ENCODE assay signal across 8 mouse cellular contexts in the genomic region with DNA sequence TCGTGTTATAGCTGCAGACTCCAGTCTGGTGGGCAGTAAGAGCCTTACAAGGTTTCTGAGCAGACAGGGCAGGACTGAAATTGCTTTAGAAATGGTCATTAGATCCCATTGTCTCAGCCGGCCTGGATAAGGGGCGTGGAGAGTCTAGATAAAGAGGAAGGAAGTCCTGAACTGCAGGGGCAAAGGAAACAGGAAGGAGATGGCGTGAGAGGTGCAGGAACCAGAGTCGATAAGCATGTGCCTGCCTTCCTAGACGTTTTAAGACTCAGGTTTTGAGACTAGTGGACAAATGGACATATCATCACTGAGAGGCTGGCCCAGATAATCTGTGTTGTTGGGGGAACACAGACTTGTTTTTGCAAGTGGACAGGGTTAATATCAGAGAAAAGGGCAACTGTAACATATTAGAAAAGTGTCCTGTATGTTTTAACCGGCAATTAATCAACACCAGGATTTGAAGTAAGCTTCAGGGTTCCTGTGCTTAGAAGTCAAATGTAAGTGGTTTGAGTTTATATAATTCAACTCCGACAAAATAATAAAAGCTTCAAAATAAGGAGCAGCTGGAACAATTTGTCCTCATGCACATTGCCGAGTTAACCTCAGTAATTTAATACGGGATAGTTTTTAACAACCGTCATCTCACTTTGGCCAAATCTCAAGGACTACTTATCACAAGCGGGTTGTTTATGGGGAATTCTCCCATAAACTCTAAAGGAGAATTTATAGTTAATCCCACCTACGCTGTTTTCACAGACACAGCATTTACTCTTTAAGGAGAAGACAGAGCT.
A peak's percentile ranks its signal among the peaks of the same experiment; 100 is the strongest.
DNase-seq lines count a peak whose midpoint lies in the region; ATAC-seq and TF ChIP-seq lines count a peak whose summit lies in the region.

No protein-coding gene starts in this region.

- no peak overlapping the region; the same call in 1 of the 2 replicates for H3K27ac ChIP-seq in ES-E14 (ENCODE audit: insufficient read depth, low read depth, low read length, poor library complexity, severe bottlenecking)
- peak overlapping the region; percentile 87 for H3K27ac ChIP-seq in kidney, embryonic 15.5 days
- peak overlapping the region; percentile 85 for H3K27ac ChIP-seq in lung, postnatal 0 days (ENCODE audit: low read length)

- no peak overlapping the region for H3K9ac ChIP-seq in ES-E14 (ENCODE audit: insufficient read depth, low read depth, low read length, poor library complexity, severe bottlenecking)
- no peak overlapping the region for H3K9ac ChIP-seq in kidney, embryonic 15.5 days
- H3K9ac ChIP-seq in lung, postnatal 0 days (replicated peaks; ENCODE audit: low read depth), result no peak overlapping the region

- ATAC-seq in granulocyte monocyte progenitor cell, adult 5-6 weeks (replicated peaks; ENCODE audit: poor library complexity, severe bottlenecking), result peak; percentile 96
- ATAC-seq in kidney, embryonic 15.5 days (replicated peaks; ENCODE audit: low FRiP score), result peak; percentile 74
- ATAC-seq in lung, postnatal 0 days, result peak; percentile 73

- peak; percentile 90 for TF ChIP-seq EP300 in lung, postnatal 0 days (IDR thresholded peaks at IDR 0.05)

- no peaks in the 10 kb centered on the region for H3K9me3 ChIP-seq in ES-E14 (ENCODE audit: control insufficient read depth, insufficient read depth, low read depth, low read length)
- H3K9me3 ChIP-seq in kidney, embryonic 15.5 days (replicated peaks), result no peaks in the 10 kb centered on the region
- no peaks in the 10 kb centered on the region for H3K9me3 ChIP-seq in lung, postnatal 0 days (ENCODE audit: low read length)

- H3K4me2 ChIP-seq in kidney, embryonic 15.5 days, result peak overlapping the region; percentile 46
- H3K4me2 ChIP-seq in lung, postnatal 0 days (replicated peaks; ENCODE audit: low read depth, low read length), result no peak overlapping the region; the same call in 1 of the 2 replicates

- 17% methylated on average over 13 of the region's 13 CpGs for WGBS in kidney, embryonic 15.5 days
- 28% methylated on average over 13 of the region's 13 CpGs for WGBS in lung, postnatal 0 days

- in situ Hi-C loops in ES-E14 (cut with MboI; ENCODE audit: low sequenced_read_pairs in 2 of 2, unreplicated experiment in 2 of 2), result no loop called here

- peaks cover 1% of the 10 kb centered on the region; the same call in 1 of the 2 replicates for H3K36me3 ChIP-seq in ES-E14 (ENCODE audit: control insufficient read depth, insufficient read depth, low read length, poor library complexity, severe bottlenecking)
- no peaks in the 10 kb centered on the region for H3K36me3 ChIP-seq in kidney, embryonic 15.5 days
- H3K36me3 ChIP-seq in lung, postnatal 0 days (ENCODE audit: insufficient read depth, low read length), result no peaks in the 10 kb centered on the region

- peak overlapping the region in 1 of 2 experiments; percentile 51; a peak in 3 of 4 replicates for H3K4me3 ChIP-seq in ES-E14 (ENCODE audit: insufficient read depth in 1 of 2, low read depth in 1 of 2, low read length in 2 of 2, poor library complexity in 1 of 2, severe bottlenecking in 1 of 2)
- 0 out of 2 replicates have a peak overlapping the region, but pooled peaks have one; percentile 6 for H3K4me3 ChIP-seq in kidney, embryonic 15.5 days (replicated peaks)
- H3K4me3 ChIP-seq in lung, postnatal 0 days (ENCODE audit: low read depth, low read length), result no peak overlapping the region

- no peaks in the 10 kb centered on the region for H3K27me3 ChIP-seq in kidney, embryonic 15.5 days
- H3K27me3 ChIP-seq in lung, postnatal 0 days (replicated peaks; ENCODE audit: insufficient read depth, low read length), result no peaks in the 10 kb centered on the region

- intact Hi-C loops in gastrocnemius, postnatal 14 days (cut with DNase I; ENCODE audit: low total_unique reads), result no loop called here

- TF ChIP-seq CTCF in lung, postnatal 0 days (IDR thresholded peaks at IDR 0.05), result no peak; the same call in 1 of the 2 replicates

- H3K4me1 ChIP-seq in ES-E14 (ENCODE audit: control insufficient read depth in 2 of 2, insufficient read depth in 2 of 2, low read length in 2 of 2, poor library complexity in 1 of 2), result peaks cover 0 to 8% of the 10 kb centered on the region in 2 experiments; a peak in 3 of 4 replicates
- peaks cover 36% of the 10 kb centered on the region for H3K4me1 ChIP-seq in kidney, embryonic 15.5 days
- H3K4me1 ChIP-seq in lung, postnatal 0 days (ENCODE audit: insufficient read depth, low read depth, low read length), result peaks cover 9% of the 10 kb centered on the region; the same call in 1 of the 2 replicates

- DNase-seq in ES-E14 (ENCODE audit: low read depth, low spot score), result peak; percentile 56
- peak; percentile 77 for DNase-seq in lung, postnatal 0 days (ENCODE audit: low spot score)
- no peak for DNase-seq in cerebellum, postnatal 10 days
- no peak for DNase-seq in cerebellum, adult 9-10 months
- no peak for DNase-seq in layer of hippocampus, adult 8-10 months (ENCODE audit: low spot score in 2 of 2)
- no peak for DNase-seq in gastrocnemius, postnatal 14 days

TF ChIP-seq in ES-E14, 5 proteins besides CTCF, POLR2A, EP300 and RAD21:
- TF ChIP-seq CHD2 (IDR thresholded peaks at IDR 0.05; ENCODE audit: low read depth, low read length) (no peak), ZC3H11A (IDR thresholded peaks at IDR 0.05; ENCODE audit: borderline replicate concordance, low read depth, low read length) (no peak), ZNF384 (IDR thresholded peaks at IDR 0.05; ENCODE audit: low read depth, low read length) (no peak), HCFC1 (IDR thresholded peaks at IDR 0.05; ENCODE audit: borderline replicate concordance, insufficient read depth, low read length) (no peak)
TF ChIP-seq in ES-E14: peak in this region for 0.

Comparison
In these comparisons a context has a peak if more than half of its experiments do, and no peak if none do; other contexts are left out.
1. DNase-seq: peak in ES-E14 (single experiment) and lung, postnatal 0 days (single experiment); none in cerebellum, postnatal 10 days (0 of 2), cerebellum, adult 9-10 months (single experiment), layer of hippocampus, adult 8-10 months (0 of 2) and gastrocnemius, postnatal 14 days (single experiment).
2. Peak in every context shown above with its lines, with median percentiles within 50 percentile points of each other: ATAC-seq.